Mouse (Mus musculus) testis, adult 2 months (tissue): ENCODE data around the gene Mospd3. TPM values are rescaled to one million over a fixed set of nuclear protein-coding genes. Genes with fewer than 3 reads are reported as not detected.

Experiments
- H3K27ac ChIP-seq: fragments of 200-500 bp; 2 replicates; pipeline ENCODE4 v1.5.1; 2012; ENCODE audit warnings: low read depth, low read length; ENCODE audit not compliant: control insufficient read depth, insufficient read depth
- H3K27me3 ChIP-seq: fragments of 200-500 bp; 2 replicates; pipeline ENCODE4 v1.6.1; 2012; ENCODE audit warnings: mild to moderate bottlenecking, low read length, moderate library complexity; ENCODE audit not compliant: control insufficient read depth, insufficient read depth
- H3K36me3 ChIP-seq: fragments of 200-500 bp; 2 replicates; pipeline ENCODE4 v1.6.1; 2012; ENCODE audit warnings: mild to moderate bottlenecking, low read length; ENCODE audit not compliant: control insufficient read depth, insufficient read depth
- H3K4me1 ChIP-seq: fragments of 200-500 bp; 2 replicates; pipeline ENCODE4 v1.6.1; 2012; ENCODE audit warnings: low read length; ENCODE audit not compliant: control insufficient read depth, insufficient read depth
- H3K4me3 ChIP-seq: fragments of 200-500 bp; 2 replicates; pipeline ENCODE4 v1.5.1; 2012; ENCODE audit warnings: low read depth, mild to moderate bottlenecking, low read length, moderate library complexity, mixed read lengths; ENCODE audit not compliant: control insufficient read depth
- CTCF ChIP-seq: fragments of 200-500 bp; IDR thresholded peaks from 2 replicates; pipeline ENCODE4 v1.5.1; 2012; ENCODE audit warnings: low read depth, mild to moderate bottlenecking, inconsistent platforms, low read length, moderate library complexity; ENCODE audit not compliant: control insufficient read depth, insufficient read depth, insufficient replicate concordance
- POLR2A ChIP-seq: fragments of 200-500 bp; IDR thresholded peaks from 2 replicates; pipeline ENCODE4 v1.6.1; 2012; ENCODE audit warnings: low read depth, mild to moderate bottlenecking, inconsistent platforms, low read length, moderate library complexity; ENCODE audit not compliant: control insufficient read depth
- polyA plus RNA-seq: library from polyadenylated mRNA; depleted of rRNA; stranded (reverse); fragments of >200 nt; gene quantifications from 2 replicates; pipeline ENCODE4 v1.2.3, GENCODE M21; 2012

Mospd3 gene
- polyA plus RNA-seq, 1 experiment: 45.2 TPM

GRCm38 (mm10) chr5:137630602-137631001 is 29.7 kb upstream of the Mospd3 start:
- TF ChIP-seq CTCF (no peak), POLR2A (no peak)
- Histone ChIP-seq H3K27me3 (no peaks in the 10 kb centered on the region), H3K4me1 (peaks cover 8% of the 10 kb centered on the region), H3K27ac (peak overlapping the region; percentile 97), H3K4me3 (peak overlapping the region; percentile 92), H3K36me3 (no peaks in the 10 kb centered on the region; the same call in 1 of the 2 replicates)

GRCm38 (mm10) chr5:137629906-137630545 is 29.2 kb upstream of the Mospd3 start:
- Histone ChIP-seq H3K36me3 (no peaks in the 10 kb centered on the region), H3K4me3 (peak overlapping the region; percentile 92), H3K27me3 (no peaks in the 10 kb centered on the region), H3K4me1 (peaks cover 8% of the 10 kb centered on the region), H3K27ac (peak overlapping the region; percentile 97)
- TF ChIP-seq CTCF (no peak), POLR2A (peak; percentile 48; the same call in 1 of the 2 replicates)

- TF ChIP-seq POLR2A: no peak; the same call in 1 of the 2 replicates
- no peak for TF ChIP-seq CTCF
- Histone ChIP-seq H3K4me1 (peaks cover 8% of the 10 kb centered on the region), H3K36me3 (no peaks in the 10 kb centered on the region), H3K4me3 (peak overlapping the region; percentile 92), H3K27me3 (no peaks in the 10 kb centered on the region), H3K27ac (peak overlapping the region; percentile 97)
Observed at GRCm38 (mm10) chr5:137629306-137629721, 28.5 kb upstream of the Mospd3 start.

- Histone ChIP-seq H3K4me3 (peak within 1 kb of the TSS; percentile 92), H3K36me3 (no peaks in the 10 kb centered on the region), H3K4me1 (peaks cover 8% of the 10 kb centered on the region), H3K27ac (peak within 1 kb of the TSS; percentile 97), H3K27me3 (no peaks in the 10 kb centered on the region)
- TF ChIP-seq POLR2A (peak; percentile 95), CTCF (no peak)
Observed at GRCm38 (mm10) chr5:137628498-137629305, 27.8 kb upstream of the Mospd3 start, which contains the start of the genes Fbxo24, Lrch4 and Gm20605. Gene Fbxo24 (minus strand): TSS chr5:137629002. Gene Lrch4 (plus strand): TSS chr5:137629121. Gene Gm20605 (plus strand): TSS chr5:137629175.

GRCm38 (mm10) chr5:137627991-137628390 is 27.1 kb upstream of the Mospd3 start:
- H3K4me1 ChIP-seq: peaks cover 8% of the 10 kb centered on the region
- H3K27ac ChIP-seq: peak overlapping the region; percentile 97
- H3K4me3 ChIP-seq: peak overlapping the region; percentile 92
- H3K27me3 ChIP-seq: no peaks in the 10 kb centered on the region
- no peaks in the 10 kb centered on the region for H3K36me3 ChIP-seq
- TF ChIP-seq CTCF (no peak), POLR2A (no peak)

GRCm38 (mm10) chr5:137623937-137624530 is 23.2 kb upstream of the Mospd3 start:
- Histone ChIP-seq H3K4me3 (peak overlapping the region; percentile 87), H3K36me3 (no peaks in the 10 kb centered on the region), H3K4me1 (no peaks in the 10 kb centered on the region; the same call in none of the 2 replicates), H3K27me3 (no peaks in the 10 kb centered on the region), H3K27ac (peak overlapping the region; percentile 35; the same call in 1 of the 2 replicates)
- no peak for TF ChIP-seq CTCF
- TF ChIP-seq POLR2A: peak; percentile 20; the same call in 1 of the 2 replicates
